ENCODE assay signal across 8 mouse cellular contexts in the genomic region with DNA sequence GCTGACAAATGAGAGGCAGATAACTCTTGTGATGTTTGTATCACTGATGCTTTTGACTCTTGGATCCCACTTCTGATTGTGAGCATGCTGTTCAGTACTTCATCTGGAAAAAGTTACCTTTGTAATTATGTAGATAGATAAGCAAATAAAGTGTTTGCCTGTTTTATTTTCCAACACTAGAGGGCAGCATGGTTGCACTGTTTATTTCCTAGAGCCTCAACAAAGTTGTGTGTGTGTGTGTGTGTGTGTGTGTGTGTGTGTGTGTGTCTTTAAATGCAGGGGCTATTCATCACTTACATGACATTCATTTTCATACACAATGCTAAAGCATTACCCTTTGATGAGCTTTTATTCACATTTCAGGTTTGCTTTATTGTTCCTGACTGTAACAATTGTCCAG.
DNase-seq lines count a peak whose midpoint lies in the region; ATAC-seq and TF ChIP-seq lines count a peak whose summit lies in the region.

No protein-coding gene starts in this region.

- intact Hi-C loops in gastrocnemius, postnatal 36 days (cut with DNase I) = loop anchor here (2.0 kb wide), 2 partner anchors 252 to 430 kb away; no protein-coding TSS in a partner anchor

- no peak for ATAC-seq in liver, postnatal 0 days

- DNase-seq in gastrocnemius, adult 18-20 months (ENCODE audit: low spot score) = peak; percentile 15
- no peak for DNase-seq in gastrocnemius, postnatal 36 days
- DNase-seq in liver, postnatal 0 days = no peak
- DNase-seq in liver = no peak
- DNase-seq in c-Kit-positive CD71-negative TER-119-negative erythroid progenitor cells, embryonic 14.5 days (ENCODE audit: low read depth) = peak; percentile 14
- DNase-seq in kidney, postnatal 4 days = peak; percentile 8 to 28
- DNase-seq in retina, embryonic 14.5 days (ENCODE audit: low spot score) = peak; percentile 80
- no peak for DNase-seq in adrenal gland, postnatal 4 days (ENCODE audit: low spot score in 2 of 2)

- H3K36me3 ChIP-seq in liver, postnatal 0 days (replicated peaks; ENCODE audit: insufficient read depth, low read length) = no peaks in the 10 kb centered on the region

- H3K4me2 ChIP-seq in liver, postnatal 0 days (ENCODE audit: low read depth, low read length) = no peak overlapping the region

- H3K9ac ChIP-seq in liver, postnatal 0 days (replicated peaks) = no peak overlapping the region

- no peak for TF ChIP-seq EP300 in liver, postnatal 0 days (IDR thresholded peaks at IDR 0.05; ENCODE audit: low read depth)

- peak; percentile 72 for TF ChIP-seq CTCF in liver, postnatal 0 days (IDR thresholded peaks at IDR 0.05; ENCODE audit: low read depth)

- no peak overlapping the region for H3K4me3 ChIP-seq in liver, postnatal 0 days (ENCODE audit: low read depth, low read length)

- no peaks in the 10 kb centered on the region for H3K4me1 ChIP-seq in liver, postnatal 0 days (ENCODE audit: insufficient read depth)

- no peak overlapping the region for H3K27ac ChIP-seq in liver, postnatal 0 days (ENCODE audit: low read depth)

- no peaks in the 10 kb centered on the region for H3K27me3 ChIP-seq in liver, postnatal 0 days (ENCODE audit: insufficient read depth, low read length)

- no peaks in the 10 kb centered on the region for H3K9me3 ChIP-seq in liver, postnatal 0 days (ENCODE audit: low read length)

Comparison
In these comparisons a context has a peak if more than half of its experiments do, and no peak if none do; other contexts are left out.
1. DNase-seq: peak in gastrocnemius, adult 18-20 months (single experiment), c-Kit-positive CD71-negative TER-119-negative erythroid progenitor cells, embryonic 14.5 days (single experiment), kidney, postnatal 4 days (2 of 2) and retina, embryonic 14.5 days (single experiment); none in gastrocnemius, postnatal 36 days (0 of 2), liver, postnatal 0 days (single experiment), liver (single experiment) and adrenal gland, postnatal 4 days (0 of 2).